Mouse (Mus musculus) layer of hippocampus, postnatal 36 days (tissue): Measurements from ENCODE around the gene Grip1. TPM values are rescaled to one million over a fixed set of nuclear protein-coding genes. Genes with fewer than 3 reads are reported as not detected.

Source experiments
- DNase-seq, 2 experiments: peaks; one replicate each; pipeline ENCODE4 v3.0.0; 2022
- total RNA-seq, 2 experiments: library from RNA; stranded (reverse); gene quantifications; 2 replicates each; pipeline ENCODE4 v1.2.3; 2021

Gene Grip1
- total RNA-seq, 2 experiments from 2014 or later = 28.4 to 29.0 TPM

GRCm38 (mm10) chr10:119580024-119580423, 126.4 kb downstream of the Grip1 start:
- DNase-seq = no peak

- no peak for DNase-seq
Measured at GRCm38 (mm10) chr10:119584666-119585065, 131.0 kb downstream of the Grip1 start.

- no peak for DNase-seq
Measured at GRCm38 (mm10) chr10:119586976-119587375, 133.3 kb downstream of the Grip1 start.

GRCm38 (mm10) chr10:119596822-119597221, 143.2 kb downstream of the Grip1 start:
- DNase-seq = no peak

- no peak for DNase-seq
Measured at GRCm38 (mm10) chr10:119607501-119607900, 153.9 kb downstream of the Grip1 start.

- DNase-seq = no peak
Measured at GRCm38 (mm10) chr10:119608998-119609397, 155.4 kb downstream of the Grip1 start.

- no peak for DNase-seq
Measured at GRCm38 (mm10) chr10:119610279-119610895, 156.8 kb downstream of the Grip1 start.

- DNase-seq = no peak
Measured at GRCm38 (mm10) chr10:119612034-119612433, 158.4 kb downstream of the Grip1 start.

- no peak for DNase-seq
Measured at GRCm38 (mm10) chr10:119614726-119615125, 161.1 kb downstream of the Grip1 start.

GRCm38 (mm10) chr10:119615240-119615885, 161.7 kb downstream of the Grip1 start:
- DNase-seq = peak in 1 of 2 experiments; percentile 17

- DNase-seq = no peak
Measured at GRCm38 (mm10) chr10:119616078-119616477, 162.4 kb downstream of the Grip1 start.

- DNase-seq = no peak
Measured at GRCm38 (mm10) chr10:119628656-119629055, 175.0 kb downstream of the Grip1 start.

- DNase-seq = no peak
Measured at GRCm38 (mm10) chr10:119630401-119630800, 176.8 kb downstream of the Grip1 start.

- DNase-seq = no peak
Measured at GRCm38 (mm10) chr10:119631966-119632365, 178.3 kb downstream of the Grip1 start.

- DNase-seq = no peak
Measured at GRCm38 (mm10) chr10:119634544-119634943, 180.9 kb downstream of the Grip1 start.

- DNase-seq = no peak
Measured at GRCm38 (mm10) chr10:119640534-119640933, 186.9 kb downstream of the Grip1 start.

- DNase-seq = no peak
Measured at GRCm38 (mm10) chr10:119641011-119641410, 187.4 kb downstream of the Grip1 start.

GRCm38 (mm10) chr10:119644289-119644688, 190.7 kb downstream of the Grip1 start:
- DNase-seq = no peak

- peak; percentile 54 to 65 for DNase-seq
Measured at GRCm38 (mm10) chr10:119646500-119647439, 193.1 kb downstream of the Grip1 start.

- no peak for DNase-seq
Measured at GRCm38 (mm10) chr10:119660677-119661353, 207.2 kb downstream of the Grip1 start.

GRCm38 (mm10) chr10:119663586-119663985, 210.0 kb downstream of the Grip1 start:
- no peak for DNase-seq

- no peak for DNase-seq
Measured at GRCm38 (mm10) chr10:119666386-119666785, 212.8 kb downstream of the Grip1 start.
